Mouse (Mus musculus): ENCODE results near the gene Pxmp2. TPM values are rescaled to one million over a fixed set of nuclear protein-coding genes. Genes with fewer than 3 reads are reported as not detected.

Pxmp2 gene
- 10 to 100 TPM; 23.3 to 25.0 TPM for total RNA-seq (2021)

DNA sequence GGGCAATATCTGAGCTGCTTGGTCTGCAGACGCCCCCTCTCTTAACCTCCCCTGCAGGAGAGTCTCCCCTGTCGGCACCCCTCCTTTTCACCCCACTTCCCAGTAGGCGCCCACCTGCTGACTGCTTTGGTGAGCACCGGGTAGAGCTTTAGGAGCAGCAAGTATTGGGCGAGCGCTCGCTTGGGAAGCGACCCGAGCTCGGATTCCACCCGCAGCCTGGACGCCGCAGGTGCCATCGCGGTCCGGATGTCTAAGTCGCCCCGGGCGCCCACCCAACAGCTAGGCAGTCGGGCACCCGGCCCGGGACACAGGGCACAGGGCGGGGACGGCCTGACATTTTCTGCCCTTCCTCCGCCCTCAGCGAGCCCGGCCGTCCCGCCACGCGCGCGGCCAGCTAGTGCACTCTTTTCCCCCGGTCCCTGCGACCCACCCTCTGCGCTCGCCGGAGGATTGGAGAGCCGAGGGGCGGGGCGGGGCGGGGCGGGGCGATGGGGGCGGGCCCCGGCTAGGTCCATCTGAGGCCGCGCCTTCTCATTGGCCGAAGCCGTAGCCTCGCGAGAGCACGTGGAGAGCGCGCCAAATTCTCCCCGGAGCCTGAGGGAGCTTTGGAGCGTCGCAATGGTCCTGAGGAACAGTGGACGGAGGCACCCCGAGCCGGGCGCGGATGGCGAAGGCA, at the start of gene Pxmp2, which contains the start of gene Pole:
Gene Pxmp2, minus strand, starts transcription at position 417 of the 676 bp plus-strand sequence.
Gene Pole, plus strand, starts transcription at position 537 of the 676 bp plus-strand sequence.
- DNase-seq: peak; percentile 95

DNA sequence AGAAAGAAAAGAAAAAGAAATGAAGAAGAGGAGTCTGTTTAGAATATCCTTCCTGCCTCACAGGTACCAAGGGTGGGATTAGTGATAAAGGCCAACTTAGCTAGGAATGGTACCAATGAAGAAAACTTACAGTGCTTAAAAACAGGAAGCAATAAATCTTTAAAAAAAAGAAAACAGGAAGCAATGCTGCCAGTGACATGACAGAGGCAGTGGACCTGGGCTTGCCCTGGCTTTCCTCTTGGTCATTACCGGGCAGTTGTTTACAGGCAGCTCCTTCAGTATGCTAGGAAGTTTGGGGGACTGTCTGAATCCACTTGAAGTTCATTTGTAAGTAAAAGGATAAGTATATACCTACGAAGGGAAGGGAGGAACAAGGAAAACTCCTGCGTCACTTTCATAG, 44.5 kb upstream of the Pxmp2 start:
- DNase-seq: no peak

DNA sequence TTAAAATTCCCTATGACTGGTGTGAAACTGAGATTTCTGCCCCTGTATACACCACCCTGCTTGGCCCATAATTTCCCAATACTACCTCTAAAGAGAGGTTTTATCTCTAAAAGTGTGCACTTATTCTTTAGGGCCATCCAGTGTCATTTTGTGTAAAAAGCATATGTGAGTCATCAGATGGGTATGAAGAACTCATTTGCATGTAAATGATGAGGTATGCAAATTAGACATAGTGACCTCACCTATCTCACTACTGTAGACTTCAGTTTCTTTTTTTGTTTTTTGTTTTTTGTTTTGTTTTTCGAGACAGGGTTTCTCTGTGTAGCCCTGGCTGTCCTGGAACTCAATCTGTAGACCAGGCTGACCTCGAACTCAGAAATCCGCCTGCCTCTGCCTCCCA, 27.1 kb upstream of the Pxmp2 start:
- DNase-seq: no peak

DNA sequence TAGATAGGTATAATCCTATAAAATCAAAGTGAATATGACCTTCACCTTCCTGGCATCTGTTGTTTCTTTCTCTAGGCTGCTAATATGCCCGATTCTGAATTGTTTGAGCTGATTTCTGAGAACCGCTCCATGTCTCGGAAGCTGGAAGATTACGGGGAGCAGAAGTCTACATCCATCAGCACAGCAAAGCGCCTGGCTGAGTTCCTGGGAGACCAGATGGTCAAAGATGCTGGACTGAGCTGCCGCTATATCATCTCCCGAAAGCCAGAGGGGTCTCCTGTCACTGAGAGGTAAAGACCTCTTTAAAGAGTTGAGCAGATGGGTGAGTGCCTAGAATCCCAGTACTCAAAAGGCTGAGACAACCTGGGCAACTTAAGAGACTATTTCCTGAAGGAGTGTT, 22.9 kb upstream of the Pxmp2 start:
- no peak for DNase-seq

DNA sequence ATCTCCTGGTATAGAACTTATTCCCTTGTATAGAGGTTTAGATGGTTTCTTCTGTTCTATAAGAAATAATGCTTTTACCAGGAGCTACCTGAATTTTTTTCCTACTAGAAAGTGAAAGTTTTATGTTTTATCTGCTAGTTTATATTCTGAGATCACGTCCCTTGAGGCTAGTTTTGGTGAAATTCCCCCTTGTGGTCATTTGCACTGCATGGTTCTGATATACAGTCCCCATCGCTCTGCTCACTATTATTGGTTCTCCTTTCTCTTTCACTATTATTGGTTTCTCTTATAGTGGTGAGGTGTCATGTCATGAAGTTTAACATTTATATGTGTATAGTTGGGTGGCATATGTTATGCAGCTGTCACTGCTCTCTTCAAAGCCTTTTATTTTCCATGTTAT, 14.6 kb upstream of the Pxmp2 start:
- no peak for DNase-seq

DNA sequence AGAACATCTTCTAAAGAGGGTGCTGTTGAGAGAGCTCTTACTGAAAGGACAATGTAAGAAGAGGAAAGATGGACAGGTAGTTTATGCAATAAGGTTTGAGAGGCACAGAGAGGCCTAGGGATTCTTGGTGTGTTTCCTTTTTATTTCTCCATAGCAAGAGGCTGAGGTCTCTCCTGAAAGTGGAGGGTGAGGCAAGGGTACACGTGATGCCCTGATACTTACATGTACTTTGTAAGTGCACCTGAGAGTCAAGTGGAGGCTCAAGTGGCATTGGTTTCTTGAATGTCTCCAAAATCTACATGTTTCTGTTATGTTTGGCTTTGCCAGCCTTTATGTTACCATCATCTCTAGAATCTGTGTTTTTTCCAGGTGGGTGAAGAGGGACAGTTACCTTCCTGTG, 10.7 kb upstream of the Pxmp2 start:
- no peak for DNase-seq

DNA sequence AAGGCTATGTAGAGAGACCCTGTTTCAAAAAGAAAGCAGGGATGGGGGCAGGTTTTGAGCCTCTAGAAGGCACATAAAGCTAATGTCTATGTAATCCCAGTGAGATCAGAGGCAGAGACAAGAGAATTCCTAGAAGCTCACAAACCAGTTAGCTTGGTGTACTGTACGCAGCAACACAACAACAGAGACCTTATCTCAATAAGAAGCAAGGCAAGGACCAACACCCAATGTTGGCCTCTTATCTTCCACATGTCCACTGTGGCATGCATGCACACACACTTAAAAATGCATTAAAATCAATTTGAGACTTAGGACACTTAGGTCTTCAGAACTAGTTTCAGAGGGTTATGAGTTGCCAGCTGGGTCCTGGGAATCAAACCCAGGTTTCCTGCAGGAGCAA, 5.7 kb upstream of the Pxmp2 start:
- DNase-seq: no peak

DNA sequence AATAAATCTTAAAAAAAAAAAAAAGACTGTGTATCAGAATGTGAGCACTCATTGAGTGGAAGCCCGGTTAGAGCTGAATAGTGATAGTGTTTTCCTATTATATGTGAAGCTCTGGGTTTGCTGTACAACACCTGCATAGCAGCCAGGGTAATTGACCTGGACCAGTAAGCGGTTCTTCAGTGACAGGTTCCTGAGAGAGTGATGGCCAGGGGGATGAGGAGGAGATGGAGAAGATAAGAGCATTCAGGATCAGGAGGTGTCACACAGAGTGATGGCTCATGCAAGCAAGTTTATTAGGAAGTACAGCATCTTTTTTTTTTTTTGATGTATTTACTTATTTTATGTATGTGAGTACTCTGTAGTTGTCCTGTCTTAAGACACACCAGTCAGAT, 1.1 kb upstream of the Pxmp2 start:
- DNase-seq: no peak

DNA sequence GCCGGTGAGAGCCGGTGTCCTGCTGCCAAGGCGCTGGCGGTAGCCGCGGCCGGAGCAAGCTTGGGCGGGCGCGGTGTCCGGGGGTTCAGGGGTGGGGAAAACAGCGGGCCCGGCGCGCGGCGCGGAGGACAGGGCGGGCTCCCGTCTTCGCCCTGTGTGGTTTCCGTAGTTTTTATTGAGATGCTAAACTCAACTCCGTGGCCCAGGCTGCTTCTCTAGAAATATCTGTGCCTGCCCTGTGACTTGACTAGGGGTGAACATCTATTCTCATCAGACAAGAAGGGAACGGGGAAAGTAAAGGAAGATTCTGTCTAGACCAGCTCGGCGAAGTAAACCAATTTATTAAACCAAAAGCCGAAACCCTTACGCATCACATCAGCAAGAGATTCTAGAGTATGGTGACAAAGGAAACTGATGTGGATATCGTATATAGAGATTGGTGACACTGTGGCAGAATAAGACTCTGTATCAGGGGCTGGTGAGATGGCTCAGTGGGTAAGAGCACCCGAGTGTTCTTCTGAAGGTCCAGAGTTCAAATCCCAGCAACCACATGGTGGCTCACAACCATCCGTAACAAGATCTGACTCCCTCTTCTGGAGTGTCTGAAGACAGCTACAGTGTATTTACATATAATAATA, 579 bp upstream of the Pxmp2 start:
- no peak for DNase-seq

DNA sequence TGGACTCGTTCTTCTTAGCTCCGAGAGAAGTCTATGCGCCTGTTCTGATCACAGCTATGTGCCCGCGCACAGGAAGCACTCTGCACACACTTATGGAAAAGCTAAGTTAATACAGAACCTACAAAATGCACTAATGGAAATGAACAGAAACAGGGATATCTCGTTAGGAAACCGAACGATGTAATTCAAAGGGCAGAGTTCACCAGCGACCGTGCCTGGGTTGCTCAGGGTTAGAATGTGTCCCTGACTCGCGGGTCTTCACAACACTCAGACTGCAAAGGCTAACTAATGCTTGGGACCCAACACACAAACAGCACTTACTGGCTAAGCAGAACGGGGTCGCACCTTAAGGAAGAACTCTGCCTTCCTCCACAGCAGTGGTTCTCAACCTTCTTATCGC, 830 bp downstream of the Pxmp2 start:
- DNase-seq: no peak

DNA sequence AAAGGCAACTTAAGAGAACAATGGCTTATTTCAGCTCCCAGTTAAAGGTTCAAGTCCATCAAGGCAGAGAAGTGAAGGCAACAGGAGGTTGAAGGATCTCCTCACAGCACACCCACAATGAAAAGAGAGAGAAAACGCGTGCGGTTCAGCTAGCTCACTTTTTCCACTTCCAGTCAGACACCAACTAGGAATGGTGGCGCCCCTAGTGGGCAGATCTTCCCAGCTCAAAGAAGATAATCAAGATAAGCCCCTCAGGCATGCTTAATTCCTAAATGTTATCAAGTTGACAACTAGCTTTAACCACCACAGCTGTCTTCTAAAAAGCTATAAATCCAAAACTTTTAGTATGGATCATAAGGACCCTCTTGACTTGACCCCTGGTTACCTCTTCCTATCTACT, 1.4 kb downstream of the Pxmp2 start:
- DNase-seq: peak; percentile 67

DNA sequence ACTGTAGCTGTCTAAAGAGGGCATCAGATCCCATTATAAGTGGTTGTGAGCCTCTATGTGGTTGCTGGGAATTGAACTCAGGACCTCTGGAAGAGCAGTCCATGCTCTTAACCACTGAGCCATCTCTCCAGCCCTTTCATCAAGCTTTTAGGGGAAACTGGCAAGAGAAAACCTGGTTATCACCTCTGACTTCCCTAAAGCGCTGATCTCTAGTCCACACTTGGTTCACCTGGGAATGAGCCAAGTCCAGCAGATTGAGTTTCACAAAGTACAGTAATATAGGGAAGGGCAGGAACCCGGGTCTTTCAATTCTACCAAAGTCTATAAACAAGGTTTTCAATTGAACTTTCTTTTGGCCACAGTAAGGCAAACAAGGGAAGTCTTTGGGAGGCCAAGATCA, 4.0 kb downstream of the Pxmp2 start:
- DNase-seq: no peak

DNA sequence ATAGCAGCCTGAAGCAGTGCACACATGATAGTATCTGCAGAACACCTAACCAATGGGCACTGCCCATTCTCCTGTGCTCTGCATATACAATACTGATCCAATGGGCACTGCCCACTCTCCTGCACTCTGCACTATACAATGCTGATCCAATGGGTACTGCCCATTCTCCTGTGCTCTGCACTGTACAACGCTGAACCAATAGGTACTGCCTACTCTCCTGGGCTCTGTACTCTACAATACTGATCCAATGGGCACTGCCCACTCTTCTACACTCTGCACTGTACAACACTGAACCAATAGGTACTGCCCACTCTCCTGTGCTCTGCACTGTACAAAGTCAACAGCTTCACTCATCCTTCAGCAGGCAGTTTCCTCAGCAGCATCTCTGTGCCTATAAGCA, 9.1 kb downstream of the Pxmp2 start:
- DNase-seq: no peak

DNA sequence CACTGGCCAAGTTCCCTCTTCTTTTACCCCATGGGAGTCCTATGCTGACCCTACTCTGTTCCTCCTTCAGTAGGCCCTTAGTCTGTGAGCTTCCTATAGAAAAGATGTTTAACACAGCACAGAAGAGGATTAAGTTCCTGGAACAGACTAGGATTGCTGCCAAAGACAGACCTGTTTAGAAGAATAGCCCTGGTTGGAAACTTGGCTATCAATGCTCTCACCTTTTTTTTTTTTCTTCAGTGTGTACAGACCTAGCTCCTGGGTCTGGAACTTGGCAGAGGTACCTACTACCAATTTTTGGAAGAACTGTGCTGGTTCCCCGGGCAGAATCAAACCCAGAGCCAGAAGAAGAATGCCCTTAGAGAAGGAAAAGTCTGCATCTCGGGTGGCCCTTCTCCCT, 9.6 kb downstream of the Pxmp2 start:
- no peak for DNase-seq

DNA sequence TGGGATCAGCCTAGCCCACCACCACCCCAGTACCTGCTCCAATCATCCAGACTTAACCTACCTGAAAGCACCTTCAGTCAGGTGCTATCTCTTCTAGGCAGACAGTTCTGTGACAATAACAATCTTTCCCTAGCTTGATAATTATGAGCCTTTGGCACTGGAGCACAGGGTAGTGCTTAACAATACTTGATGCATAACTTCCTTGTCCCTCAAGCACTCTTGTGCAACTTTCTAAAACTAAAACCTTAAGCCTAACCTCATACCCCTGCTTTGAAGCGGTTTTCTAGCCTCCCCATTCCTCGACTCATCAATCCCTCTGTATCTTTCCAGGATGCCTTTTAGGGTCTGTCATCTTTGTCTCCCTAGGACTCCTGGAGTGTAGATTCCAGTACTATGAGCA, 11.1 kb downstream of the Pxmp2 start:
- DNase-seq: no peak

DNA sequence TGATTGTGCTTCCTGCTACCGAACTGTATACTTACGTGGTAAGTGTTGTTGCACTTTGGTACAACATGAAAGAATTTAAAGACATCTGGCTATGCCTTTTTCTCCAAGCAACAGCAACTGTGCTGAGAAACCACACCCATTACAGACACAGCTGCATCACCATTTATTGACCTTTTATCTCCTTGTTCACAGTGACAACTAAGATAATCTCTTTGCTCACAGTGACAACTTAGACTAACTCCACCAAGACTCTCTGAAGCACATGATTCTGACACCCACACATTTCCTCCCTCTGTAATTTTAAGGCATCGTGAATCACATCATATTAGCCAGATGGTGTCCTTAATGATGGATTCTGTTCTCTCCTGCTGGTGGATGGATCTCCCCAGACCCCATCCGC, 11.8 kb downstream of the Pxmp2 start:
- no peak for DNase-seq

DNA sequence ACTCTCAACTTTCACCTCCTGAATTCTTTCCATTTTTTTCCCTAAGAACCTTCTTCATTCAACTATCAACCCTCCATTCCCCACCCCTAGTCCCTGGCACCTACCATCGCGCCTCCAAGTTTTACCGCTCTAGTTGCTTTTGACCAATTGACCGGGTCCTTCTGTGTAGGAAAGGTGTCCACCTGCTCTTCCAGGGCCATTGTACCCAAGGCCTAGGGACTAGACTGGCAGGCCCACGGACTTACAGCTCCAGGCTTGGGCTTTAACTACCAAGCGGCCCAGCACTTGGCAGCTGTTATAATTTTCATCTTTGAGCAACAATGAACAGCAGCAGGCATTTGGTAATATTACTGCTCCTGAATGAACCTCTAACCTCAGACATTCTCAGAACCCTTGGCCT, 15.7 kb downstream of the Pxmp2 start:
- DNase-seq: no peak

DNA sequence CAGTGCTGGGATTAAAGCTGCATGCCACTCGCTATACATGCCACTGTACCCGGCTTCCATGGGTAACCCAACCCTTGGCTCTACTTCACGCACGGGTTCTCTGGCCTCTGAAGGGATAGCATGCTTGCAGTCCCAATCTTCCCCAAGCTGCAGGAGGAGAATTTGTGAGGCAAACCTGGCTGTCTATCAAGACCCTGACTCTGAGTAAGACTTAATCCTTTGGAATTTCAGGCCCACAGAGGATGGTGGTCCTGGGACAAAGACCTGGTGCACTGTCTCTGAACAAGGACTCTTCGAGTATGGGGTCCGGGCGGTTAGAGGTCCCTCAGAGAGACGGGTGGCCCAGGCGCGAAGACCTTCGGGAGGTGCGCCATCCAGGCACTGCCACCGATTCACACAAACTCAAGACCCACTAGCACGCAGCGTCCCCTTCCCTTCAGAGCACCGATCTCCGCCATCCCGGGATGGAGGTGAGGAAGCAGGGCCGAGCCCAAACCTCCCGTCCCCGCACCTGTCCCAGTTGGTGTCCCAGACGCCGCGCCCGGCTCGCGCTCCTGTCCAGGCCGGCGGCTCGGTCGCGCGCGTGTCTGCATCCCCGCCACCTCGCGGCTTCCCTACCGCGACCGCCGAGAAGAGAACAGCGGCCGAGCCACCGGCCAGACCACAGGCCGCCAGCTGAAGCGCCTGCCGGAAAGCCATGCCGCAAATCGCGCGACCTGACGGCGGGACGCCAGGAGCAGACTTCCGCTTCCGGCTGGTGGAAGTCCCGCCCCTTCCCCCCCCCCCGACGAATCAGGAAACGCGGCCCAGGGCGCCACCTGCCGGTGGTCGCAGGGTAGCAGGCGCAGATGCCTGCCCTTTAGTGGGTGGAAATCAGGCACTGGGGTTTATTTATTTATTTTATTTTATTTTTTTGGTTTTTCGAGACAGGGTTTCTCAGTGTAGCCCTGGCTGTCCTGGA, 16.6 kb downstream of the Pxmp2 start, which contains the start of gene Pgam5:
Gene Pgam5, minus strand, starts transcription at position 773 of the 961 bp plus-strand sequence.
- DNase-seq: peak; percentile 95

DNA sequence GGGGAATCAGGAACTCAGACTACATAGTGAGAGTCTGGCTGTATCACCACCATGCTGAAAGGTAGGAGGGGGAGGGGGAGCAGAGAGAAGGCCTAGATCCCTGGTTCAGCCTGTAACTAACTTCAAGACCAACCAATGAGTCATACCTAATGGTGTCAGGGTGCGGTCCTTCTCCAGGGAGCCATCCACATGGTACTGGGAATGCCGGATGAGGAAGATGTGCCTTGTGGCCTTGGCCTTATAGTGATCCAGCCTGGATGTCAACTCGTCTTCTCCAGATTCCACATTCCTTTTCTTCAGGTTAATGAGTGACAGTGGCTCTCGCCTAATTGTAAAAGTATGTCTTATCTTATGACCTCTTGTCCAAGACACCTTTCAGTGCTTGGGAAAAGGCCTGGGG, 19.0 kb downstream of the Pxmp2 start:
- no peak for DNase-seq

DNA sequence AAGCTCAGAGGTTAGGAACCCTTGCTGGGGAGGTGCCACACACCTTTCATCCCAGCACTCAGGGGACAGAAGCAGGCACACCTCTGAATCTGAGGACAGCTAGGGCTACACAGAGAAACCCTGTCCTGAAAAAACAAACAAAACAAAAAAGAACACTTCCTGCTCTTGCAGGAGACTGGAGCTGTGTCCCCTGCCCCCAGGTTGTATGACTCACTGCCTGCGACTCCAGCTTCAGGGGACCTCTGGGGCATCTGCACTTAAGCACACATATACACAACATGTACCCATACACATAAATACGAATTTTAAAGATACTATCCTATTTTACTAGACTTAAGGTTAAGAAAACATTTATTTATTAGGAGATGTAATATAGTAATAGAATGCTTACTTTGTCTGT, 41.9 kb downstream of the Pxmp2 start:
- DNase-seq: no peak

DNA sequence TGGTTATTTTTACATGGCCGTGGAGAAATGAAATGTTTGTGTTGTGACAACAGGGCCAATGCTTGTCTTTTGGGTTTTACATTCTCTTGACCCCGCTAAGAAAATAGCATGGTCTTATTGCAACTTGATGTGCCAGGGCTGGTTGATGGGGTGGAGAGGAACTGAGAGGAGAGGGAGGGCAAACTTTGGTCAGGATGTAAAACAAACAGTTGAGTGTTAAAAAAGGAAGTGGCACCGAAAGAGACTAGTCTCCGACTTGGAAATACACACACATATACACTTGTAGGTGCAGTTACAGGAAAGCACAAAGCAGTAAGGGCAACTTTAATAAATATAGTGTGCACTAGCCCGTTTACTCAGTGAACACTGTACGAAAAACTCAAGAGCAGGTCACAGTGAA, 53.6 kb downstream of the Pxmp2 start:
- no peak for DNase-seq

DNA sequence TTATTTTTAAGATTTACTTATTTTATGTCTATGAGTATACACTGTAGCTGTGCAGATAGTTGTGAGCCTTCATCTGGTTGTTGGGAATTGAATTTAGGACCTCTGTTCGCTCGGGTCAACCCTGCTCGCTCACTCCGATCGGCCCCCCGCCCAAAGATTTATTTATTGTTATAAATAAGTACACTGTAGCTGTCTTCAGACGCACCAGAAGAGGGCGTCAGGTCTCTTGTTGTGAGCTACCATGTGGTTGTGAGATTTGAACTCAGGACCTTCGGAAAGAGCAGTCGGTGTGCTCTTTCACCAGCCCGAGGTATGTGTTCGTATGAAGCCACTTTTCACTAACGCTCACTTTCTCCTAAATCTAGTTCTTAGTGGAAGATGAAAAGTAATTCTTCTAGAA, 54.3 kb downstream of the Pxmp2 start:
- DNase-seq: peak; percentile 16

DNA sequence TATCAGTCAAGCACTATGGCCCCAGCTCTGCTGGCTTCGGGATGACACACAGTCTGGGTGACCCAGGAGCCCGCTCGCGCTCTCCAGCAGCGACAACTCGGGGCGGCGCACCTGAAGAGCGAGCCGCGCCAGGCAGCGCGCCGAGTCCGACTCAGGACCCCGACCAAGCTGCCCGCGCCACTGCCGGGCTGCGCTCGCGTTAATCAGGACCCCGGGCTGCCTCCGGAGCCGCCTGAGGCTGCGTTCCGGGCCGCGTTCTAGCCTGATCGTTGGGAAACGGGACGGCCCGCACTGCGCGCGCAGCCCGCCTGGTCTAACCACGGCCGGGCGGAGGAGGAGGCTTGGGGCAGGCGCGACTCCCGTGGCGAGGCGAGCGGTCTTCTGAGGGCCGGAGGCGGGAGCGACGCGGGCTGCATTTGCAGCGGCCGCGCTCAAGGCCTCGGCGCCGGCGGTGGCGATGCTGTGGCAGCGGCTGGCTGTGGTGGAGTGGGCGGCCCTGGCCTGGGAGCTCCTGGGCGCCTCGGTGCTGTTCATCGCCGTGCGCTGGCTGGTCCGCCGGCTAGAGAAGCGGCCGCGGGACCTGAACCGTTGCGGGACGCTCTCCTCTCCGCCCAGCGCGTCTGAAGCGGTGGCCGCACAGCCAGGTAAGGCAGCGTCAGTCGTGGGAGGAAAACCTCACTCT, 55.1 kb downstream of the Pxmp2 start, which contains the start of gene Ankle2:
Gene Ankle2, plus strand, starts transcription at position 225 of the 682 bp plus-strand sequence.
- peak; percentile 95 for DNase-seq

Measured in heart, postnatal 4 days (tissue).